Mouse (Mus musculus) lung, postnatal 25 days (tissue): ENCODE data around the gene Pign.

Source experiments
- DNase-seq: peaks from one replicate; pipeline ENCODE4 v3.0.0; 2022; ENCODE audit warnings: low spot score

Pign gene

GRCm38 (mm10) chr1:105663171-105663961 is at the start of gene Pign, which contains the start of gene Relch:
Pign (minus strand) TSS chr1:105663677.
Relch (plus strand) TSS chr1:105663861.
- peak; percentile 99 for DNase-seq

DNA sequence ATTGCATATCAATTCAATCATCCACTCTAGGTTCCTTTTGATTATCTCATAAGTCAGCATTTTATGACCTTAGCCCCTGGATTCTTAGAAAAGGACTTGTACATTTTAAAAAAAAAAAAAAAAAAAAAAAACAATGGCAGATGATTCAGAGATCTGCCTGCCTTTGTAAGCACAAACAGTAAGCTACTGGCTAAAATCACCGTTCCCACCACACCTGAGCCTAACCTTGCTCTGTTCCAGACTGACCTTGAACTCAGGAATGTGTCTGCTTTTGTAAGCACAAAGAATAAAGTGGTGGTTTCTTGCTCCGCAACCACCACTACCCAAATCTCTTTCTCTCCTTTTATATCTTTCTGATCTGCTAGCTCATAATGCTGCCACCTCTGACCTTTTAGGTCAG is 49.3 kb upstream of the Pign start:
- DNase-seq: no peak

- no peak for DNase-seq
These were observed 47.8 kb upstream of the Pign start for GRCm38 (mm10) chr1:105711227-105711626.

DNA sequence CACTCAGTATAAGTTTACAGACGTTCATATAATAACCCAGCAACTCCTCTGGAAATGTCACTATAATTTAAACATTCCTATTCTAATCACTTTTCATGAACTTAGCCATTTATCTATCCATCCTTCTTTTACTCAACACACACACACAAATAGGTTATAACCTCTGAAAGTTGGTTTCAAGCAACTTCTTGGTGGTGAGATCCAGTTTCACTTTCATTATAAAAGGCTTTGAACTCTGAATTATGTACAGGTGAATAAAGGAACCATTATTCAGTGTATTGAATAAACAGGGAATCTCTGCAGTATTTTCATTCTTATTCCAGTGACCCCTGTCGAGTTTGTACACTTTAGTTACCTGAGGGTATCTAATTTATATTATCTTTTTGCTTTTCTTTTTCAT is 45.9 kb upstream of the Pign start:
- no peak for DNase-seq

DNA sequence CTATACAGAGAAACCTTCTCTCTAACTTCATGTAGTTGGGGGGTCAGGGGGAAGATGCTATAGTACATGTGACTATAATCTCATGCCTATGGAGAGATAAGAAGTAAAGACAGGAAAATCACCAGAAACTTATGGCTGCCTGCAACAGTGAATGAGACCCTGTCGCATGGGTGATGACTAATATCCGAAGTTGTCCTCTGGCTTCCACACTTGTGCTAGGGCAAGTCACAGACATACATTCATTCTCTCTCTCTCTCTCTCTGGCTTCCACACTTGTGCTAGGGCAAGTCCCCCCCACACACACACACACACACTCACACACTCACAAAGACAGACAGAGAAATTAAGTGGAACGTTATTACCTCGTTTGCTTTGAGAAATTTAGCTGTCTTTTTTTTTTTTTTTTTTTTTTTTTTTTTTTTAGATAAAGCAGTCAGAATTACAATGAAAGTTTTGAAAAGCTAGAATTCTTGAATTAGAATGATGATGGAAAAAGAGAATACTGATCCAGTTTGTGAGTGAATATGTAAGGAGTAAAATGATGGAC is 37.6 kb upstream of the Pign start:
- no peak for DNase-seq

DNA sequence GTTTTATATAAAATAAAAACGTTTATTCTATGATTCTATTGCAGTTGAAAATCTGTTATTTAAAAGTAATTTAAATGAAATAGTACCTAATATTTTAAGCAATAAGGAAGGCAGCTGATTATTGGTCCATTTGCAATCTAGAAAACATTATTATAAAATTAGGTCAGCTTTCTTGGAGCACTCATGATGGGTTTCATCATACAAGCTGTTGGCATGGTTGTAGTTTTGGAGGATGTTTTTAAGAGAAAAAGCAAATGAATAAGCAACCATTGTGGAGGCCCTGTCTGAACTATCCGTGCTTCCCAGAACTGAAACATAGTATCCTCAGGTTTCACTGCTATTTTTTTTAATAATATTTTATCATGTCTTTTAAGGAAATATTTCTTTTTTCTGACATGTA is 32.1 kb upstream of the Pign start:
- DNase-seq: no peak

GRCm38 (mm10) chr1:105685501-105685900 is 22.0 kb upstream of the Pign start:
- DNase-seq: no peak

GRCm38 (mm10) chr1:105680587-105680986 is 17.1 kb upstream of the Pign start:
- DNase-seq: peak; percentile 27

DNA sequence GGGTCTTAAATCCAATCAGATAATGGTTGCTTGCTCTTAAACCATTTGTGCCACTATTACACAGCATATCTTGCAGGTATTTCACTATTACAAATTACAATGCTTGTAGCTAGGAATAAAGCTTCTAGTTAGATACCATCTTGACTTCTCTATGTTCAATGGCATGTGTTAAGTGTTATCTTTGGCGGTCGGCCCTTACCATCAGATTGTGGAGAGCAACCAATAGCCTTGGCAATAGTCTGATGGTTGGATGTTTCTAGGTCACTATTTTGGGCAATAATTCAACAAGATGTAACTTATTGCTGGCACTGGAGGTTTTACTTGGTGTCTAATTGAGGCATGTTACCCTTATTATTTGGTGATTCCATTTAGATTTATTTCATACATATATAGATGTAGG is 11.3 kb upstream of the Pign start:
- no peak for DNase-seq

- peak; percentile 11 for DNase-seq
These were observed 6.2 kb upstream of the Pign start for GRCm38 (mm10) chr1:105669700-105670099.

- no peak for DNase-seq
These were observed 710 bp upstream of the Pign start for GRCm38 (mm10) chr1:105663962-105664812.

GRCm38 (mm10) chr1:105662820-105663170 is 682 bp downstream of the Pign start:
- no peak for DNase-seq

DNA sequence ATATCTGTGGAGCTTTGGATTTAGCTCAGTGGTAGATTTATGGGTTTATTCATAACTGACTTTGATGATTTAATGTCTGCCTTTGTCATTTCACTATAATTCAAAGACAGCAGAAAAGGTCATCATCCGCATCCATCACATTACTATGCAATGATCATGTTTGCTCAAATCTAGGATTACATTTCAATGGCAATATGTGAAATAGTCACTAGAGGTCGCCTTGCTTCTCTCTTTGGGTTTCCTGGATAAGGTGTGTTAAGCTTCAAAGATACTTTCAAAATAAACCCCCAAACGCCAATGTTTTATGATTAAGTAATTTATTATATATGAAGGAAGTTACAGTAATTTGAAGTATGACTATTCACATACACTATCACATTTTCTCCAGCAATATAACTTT is 3.5 kb downstream of the Pign start:
- DNase-seq: peak; percentile 74

DNA sequence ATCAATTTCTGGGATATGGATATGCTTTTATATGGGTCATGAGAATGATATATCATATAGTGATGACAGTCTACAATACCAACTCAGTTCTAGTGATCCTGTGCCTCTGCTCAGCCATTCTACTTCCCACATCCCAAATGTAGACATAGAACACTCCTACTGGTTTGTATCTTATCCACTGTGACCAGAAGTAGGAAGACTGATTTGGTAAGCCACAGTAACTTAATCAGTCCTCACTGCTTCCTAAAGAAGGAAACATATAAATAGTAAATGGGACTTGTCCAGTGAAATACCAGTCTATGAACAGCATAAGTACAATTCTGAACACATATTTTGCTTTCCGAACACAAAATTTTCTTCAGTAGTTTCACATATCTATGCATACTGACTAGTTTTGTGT is 9.5 kb downstream of the Pign start:
- DNase-seq: no peak

DNA sequence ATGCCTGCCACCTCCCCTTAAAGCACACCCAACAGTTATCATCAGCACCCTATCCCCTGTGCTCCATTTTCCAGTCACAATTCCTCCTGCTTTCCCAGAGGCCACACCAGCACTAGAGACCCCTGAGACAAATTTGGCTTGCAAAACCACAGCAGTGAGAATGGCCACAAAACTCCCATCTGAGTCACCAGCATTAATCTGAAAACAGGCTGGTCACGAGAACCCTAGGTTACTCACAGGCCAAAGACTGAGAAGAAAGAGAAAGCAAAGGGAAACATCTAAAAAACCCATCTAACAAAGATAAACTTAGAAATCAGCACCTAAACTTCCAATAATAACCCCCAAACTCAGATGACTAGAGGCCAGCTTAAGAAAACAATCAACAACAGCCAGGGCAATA is 12.8 kb downstream of the Pign start:
- no peak for DNase-seq

DNA sequence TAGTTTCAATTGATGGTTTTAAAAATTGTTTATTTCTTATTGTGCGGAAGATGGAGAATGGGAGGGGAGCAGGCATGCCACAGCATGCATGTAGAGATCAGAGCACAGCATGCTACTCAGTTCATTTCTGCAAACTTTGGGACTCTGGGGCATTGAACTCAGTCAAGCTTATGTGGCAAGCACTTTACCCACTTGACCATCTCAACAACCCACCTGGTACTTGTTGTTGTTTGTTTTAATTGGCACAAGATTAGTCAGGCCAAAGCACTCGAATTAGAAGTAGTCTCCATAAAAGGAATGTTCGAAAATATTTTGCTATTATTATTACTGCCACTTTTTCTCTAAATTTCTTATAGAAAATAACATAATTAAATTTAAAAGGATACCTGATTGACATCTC is 19.4 kb downstream of the Pign start:
- peak; percentile 63 for DNase-seq

DNA sequence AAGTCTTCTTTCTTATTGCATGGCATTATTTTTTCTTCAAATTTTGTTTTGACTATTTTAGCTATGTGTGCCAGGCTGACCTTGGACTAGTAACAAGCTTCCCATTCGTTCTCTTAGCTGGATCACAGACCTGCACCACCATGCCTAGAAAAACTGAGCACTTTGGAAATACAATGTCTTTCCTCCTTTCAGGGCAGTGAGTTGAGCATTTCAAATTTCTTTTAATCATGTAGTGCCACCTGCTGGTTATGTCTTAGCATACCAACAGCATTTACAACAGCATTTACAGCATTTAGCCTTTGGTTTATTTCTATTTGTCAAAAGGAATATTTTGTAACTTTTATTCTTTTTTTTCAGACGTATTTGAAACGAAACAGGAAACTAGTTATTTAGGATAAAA is 33.0 kb downstream of the Pign start:
- peak; percentile 38 for DNase-seq

DNA sequence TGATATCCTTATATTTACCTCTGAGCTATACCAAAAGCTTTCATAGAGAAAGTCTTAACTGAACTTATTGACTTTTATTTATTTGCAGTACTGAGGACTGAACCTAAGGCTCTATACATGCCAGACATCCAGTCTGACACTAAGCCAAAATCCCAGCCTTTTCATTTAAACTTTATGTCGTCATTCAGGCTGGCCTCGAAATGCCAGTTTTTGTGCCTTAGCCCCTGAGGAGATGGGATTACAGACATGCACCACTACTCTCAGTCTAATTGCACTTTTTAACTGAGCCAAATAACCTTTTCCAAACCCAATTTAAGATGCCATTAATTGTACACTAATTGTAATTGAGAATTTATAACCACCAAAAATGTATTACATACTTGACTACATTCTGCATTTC is 73.8 kb downstream of the Pign start:
- no peak for DNase-seq

DNA sequence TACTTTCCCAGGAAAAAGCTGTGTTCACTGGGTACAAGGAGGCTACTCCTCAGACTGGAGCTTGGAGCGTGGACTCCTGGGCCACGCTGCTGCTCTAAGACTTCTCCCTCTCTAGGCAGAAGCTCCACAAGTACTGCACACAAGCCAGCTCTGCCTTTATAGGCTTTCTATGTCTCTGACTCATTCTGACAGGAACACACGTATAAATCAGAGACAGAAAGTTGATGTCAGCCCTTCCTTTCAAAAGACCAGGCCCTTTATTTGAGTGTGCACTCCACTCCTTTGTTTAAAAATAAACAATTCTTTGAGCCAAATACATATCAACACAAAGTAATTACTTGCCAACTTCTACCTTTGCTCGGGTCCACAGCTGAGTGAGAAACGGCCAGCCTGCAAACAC is 74.8 kb downstream of the Pign start:
- DNase-seq: peak; percentile 3

GRCm38 (mm10) chr1:105582800-105583199 is 80.7 kb downstream of the Pign start:
- DNase-seq: no peak

GRCm38 (mm10) chr1:105580909-105581308 is 82.6 kb downstream of the Pign start:
- DNase-seq: no peak

GRCm38 (mm10) chr1:105566051-105566450 is 97.4 kb downstream of the Pign start:
- no peak for DNase-seq

DNA sequence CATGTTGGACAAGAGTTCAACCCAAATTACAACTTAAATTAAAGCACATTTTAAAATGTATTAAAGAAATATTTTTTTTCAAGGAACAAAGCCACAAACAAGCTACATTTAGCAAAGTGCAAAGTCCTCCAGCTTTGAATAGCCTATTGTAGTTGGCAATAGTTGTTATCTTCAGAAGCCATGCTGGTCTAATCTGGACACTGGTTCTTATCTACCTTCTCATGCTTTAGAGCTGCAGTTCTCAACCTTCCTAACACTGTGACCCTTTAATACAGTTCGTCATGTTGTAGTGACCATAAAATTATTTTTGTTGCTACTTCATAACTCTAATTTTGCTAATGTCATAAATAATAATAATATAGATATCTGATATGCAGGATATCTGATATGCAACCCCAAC is 99.2 kb downstream of the Pign start:
- DNase-seq: no peak
